ENCODE assay signal across 8 mouse cellular contexts in genomic region chr4:43656339-43657109, GRCm38 (mm10). TPM values are rescaled to one million over a fixed set of nuclear protein-coding genes. Genes with fewer than 3 reads are reported as not detected.
A peak's percentile ranks its signal among the peaks of the same experiment; 100 is the strongest.
DNase-seq lines count a peak whose midpoint lies in the region; ATAC-seq and TF ChIP-seq lines count a peak whose summit lies in the region.

Gene Hint2 (minus strand): TSS chr4:43656466.

- peak within 1 kb of the TSS; percentile 91 for H3K27ac ChIP-seq in forebrain, embryonic 12.5 days
- H3K27ac ChIP-seq in heart, postnatal 0 days (ENCODE audit: low read depth): peak within 1 kb of the TSS; percentile 98
- H3K27ac ChIP-seq in liver, embryonic 16.5 days (ENCODE audit: low read length): peak within 1 kb of the TSS; percentile 89
- peak within 1 kb of the TSS; percentile 93 for H3K27ac ChIP-seq in neural tube, embryonic 13.5 days (replicated peaks)
- peak within 1 kb of the TSS; percentile 67 for H3K27ac ChIP-seq in testis, adult 2 months (ENCODE audit: control insufficient read depth, insufficient read depth, low read depth, low read length)

- H3K36me3 ChIP-seq in E14TG2a.4 (ENCODE audit: insufficient read depth, low read length): no peaks in the 10 kb centered on the region
- peaks cover 2% of the 10 kb centered on the region; the same call in 1 of the 2 replicates for H3K36me3 ChIP-seq in forebrain, embryonic 12.5 days (replicated peaks)
- H3K36me3 ChIP-seq in heart, postnatal 0 days (replicated peaks; ENCODE audit: control insufficient read depth, insufficient read depth, low read length): no peaks in the 10 kb centered on the region
- no peaks in the 10 kb centered on the region for H3K36me3 ChIP-seq in liver, embryonic 16.5 days (ENCODE audit: control insufficient read depth, insufficient read depth)
- H3K36me3 ChIP-seq in neural tube, embryonic 13.5 days: 0 out of 2 replicates have a peak, but pooled peaks cover 5% of the 10 kb centered on the region
- no peaks in the 10 kb centered on the region for H3K36me3 ChIP-seq in testis, adult 2 months (ENCODE audit: control insufficient read depth, insufficient read depth, low read length)

- peak; percentile 93 for DNase-seq in c-Kit-positive CD71-positive TER-119-positive erythroid progenitor cells, embryonic 14.5 days (ENCODE audit: low spot score)
- peak; percentile 99 for DNase-seq in heart, postnatal 0 days (ENCODE audit: low spot score)
- peak; percentile 92 to 96 for DNase-seq in kidney, postnatal 4 days

- H3K4me1 ChIP-seq in E14TG2a.4 (replicated peaks; ENCODE audit: low read depth, low read length): peaks cover 45% of the 10 kb centered on the region
- H3K4me1 ChIP-seq in forebrain, embryonic 12.5 days: peaks cover 18% of the 10 kb centered on the region
- peaks cover 8% of the 10 kb centered on the region for H3K4me1 ChIP-seq in heart, postnatal 0 days (ENCODE audit: control insufficient read depth, insufficient read depth)
- peaks cover 14% of the 10 kb centered on the region for H3K4me1 ChIP-seq in liver, embryonic 16.5 days (ENCODE audit: control insufficient read depth, low read depth, low read length)
- H3K4me1 ChIP-seq in neural tube, embryonic 13.5 days (replicated peaks): peaks cover 26% of the 10 kb centered on the region
- H3K4me1 ChIP-seq in testis, adult 2 months (ENCODE audit: control insufficient read depth, insufficient read depth, low read length): peaks cover 16% of the 10 kb centered on the region

- H3K9ac ChIP-seq in forebrain, embryonic 12.5 days: peak within 1 kb of the TSS; percentile 81
- H3K9ac ChIP-seq in heart, postnatal 0 days (replicated peaks; ENCODE audit: low read depth, low read length): peak within 1 kb of the TSS; percentile 87
- peak within 1 kb of the TSS; percentile 91 for H3K9ac ChIP-seq in liver, embryonic 16.5 days (ENCODE audit: low read depth, low read length)
- peak within 1 kb of the TSS; percentile 80 for H3K9ac ChIP-seq in neural tube, embryonic 13.5 days

- peak within 1 kb of the TSS; percentile 73 for H3K4me2 ChIP-seq in forebrain, embryonic 12.5 days
- H3K4me2 ChIP-seq in heart, postnatal 0 days (ENCODE audit: low read depth, low read length): peak within 1 kb of the TSS; percentile 82
- peak within 1 kb of the TSS; percentile 82 for H3K4me2 ChIP-seq in liver, embryonic 16.5 days (ENCODE audit: low read depth, low read length)
- H3K4me2 ChIP-seq in neural tube, embryonic 13.5 days: peak within 1 kb of the TSS; percentile 81

- no peaks in the 10 kb centered on the region for H3K9me3 ChIP-seq in E14TG2a.4 (ENCODE audit: low read length)
- no peaks in the 10 kb centered on the region for H3K9me3 ChIP-seq in forebrain, embryonic 12.5 days
- H3K9me3 ChIP-seq in heart, postnatal 0 days (replicated peaks; ENCODE audit: control insufficient read depth, low read length): no peaks in the 10 kb centered on the region
- H3K9me3 ChIP-seq in liver, embryonic 16.5 days (replicated peaks; ENCODE audit: control insufficient read depth, low read length): no peaks in the 10 kb centered on the region
- no peaks in the 10 kb centered on the region for H3K9me3 ChIP-seq in neural tube, embryonic 13.5 days

- no peak for TF ChIP-seq CTCF in E14TG2a.4 (conservative IDR thresholded peaks at IDR 0.05; ENCODE audit: low read length)
- no peak for TF ChIP-seq CTCF in heart, postnatal 0 days (IDR thresholded peaks at IDR 0.05; ENCODE audit: low read depth)
- TF ChIP-seq CTCF in testis, adult 2 months (IDR thresholded peaks at IDR 0.05; ENCODE audit: control insufficient read depth, insufficient read depth, insufficient replicate concordance, low read depth, low read length): no peak

- TF ChIP-seq EP300 in heart, postnatal 0 days (IDR thresholded peaks at IDR 0.05; ENCODE audit: low read depth): no peak

- WGBS in forebrain, embryonic 12.5 days: 1% methylated on average over 33 of the region's 34 CpGs
- WGBS in heart, postnatal 0 days: 1% methylated on average over 34 of the region's 34 CpGs
- WGBS in liver, embryonic 16.5 days (ENCODE audit: insufficient replicate concordance): 2% methylated on average over 34 of the region's 34 CpGs
- 1% methylated on average over 34 of the region's 34 CpGs for WGBS in neural tube, embryonic 13.5 days

- peak within 1 kb of the TSS; percentile 94 for H3K4me3 ChIP-seq in E14TG2a.4 (replicated peaks; ENCODE audit: low read length)
- peak within 1 kb of the TSS; percentile 72 for H3K4me3 ChIP-seq in forebrain, embryonic 12.5 days (replicated peaks)
- peak within 1 kb of the TSS; percentile 97 for H3K4me3 ChIP-seq in heart, postnatal 0 days (ENCODE audit: low read depth, low read length)
- H3K4me3 ChIP-seq in liver, embryonic 16.5 days (ENCODE audit: low read depth, low read length): peak within 1 kb of the TSS; percentile 90
- peak within 1 kb of the TSS; percentile 61 for H3K4me3 ChIP-seq in neural tube, embryonic 13.5 days
- H3K4me3 ChIP-seq in testis, adult 2 months (ENCODE audit: control insufficient read depth, low read depth, low read length): peak within 1 kb of the TSS; percentile 93

- ATAC-seq in forebrain, embryonic 12.5 days (ENCODE audit: low FRiP score): peak; percentile 96
- peak; percentile 96 for ATAC-seq in heart, postnatal 0 days (ENCODE audit: insufficient read depth, low read depth)
- peak; percentile 95 for ATAC-seq in liver, embryonic 16.5 days (ENCODE audit: low read depth)
- peak; percentile 97 for ATAC-seq in neural tube, embryonic 13.5 days (ENCODE audit: low read depth)

- peaks cover 20% of the 10 kb centered on the region for H3K27me3 ChIP-seq in E14TG2a.4 (ENCODE audit: insufficient read depth, low read length)
- peaks cover 6% of the 10 kb centered on the region for H3K27me3 ChIP-seq in forebrain, embryonic 12.5 days
- H3K27me3 ChIP-seq in heart, postnatal 0 days (ENCODE audit: control insufficient read depth, insufficient read depth, low read length): no peaks in the 10 kb centered on the region
- peaks cover 4% of the 10 kb centered on the region; the same call in 1 of the 2 replicates for H3K27me3 ChIP-seq in liver, embryonic 16.5 days (ENCODE audit: control insufficient read depth, insufficient read depth, low read depth, low read length)
- H3K27me3 ChIP-seq in neural tube, embryonic 13.5 days: peaks cover 19% of the 10 kb centered on the region
- H3K27me3 ChIP-seq in testis, adult 2 months (ENCODE audit: control insufficient read depth, insufficient read depth, low read length): no peaks in the 10 kb centered on the region

- TF ChIP-seq POLR2A in testis, adult 2 months (IDR thresholded peaks at IDR 0.05; ENCODE audit: control insufficient read depth, low read depth, low read length): peak; percentile 86

RNA-seq across cellular contexts. Expression of gene Hint2, which starts in this region (rescaled TPM):
- polyA plus RNA-seq in forebrain, embryonic 12.5 days (2016; fragmentation: Nextera tagmentation; extraction: Ambion mirVana): 69.5 and 71.2 TPM in 2 replicates
- total RNA-seq in heart, postnatal 0 days (2014; rRNA removed; ENCODE audit: low replicate concordance): 358 and 378 TPM in 2 replicates
- 322 and 361 TPM in 2 replicates for polyA plus RNA-seq in heart, postnatal 0 days (2015; fragmentation: Nextera tagmentation; extraction: Ambion mirVana)
- 63.9 and 68.5 TPM in 2 replicates for polyA plus RNA-seq in liver, embryonic 16.5 days (2015; fragmentation: Nextera tagmentation; extraction: Ambion mirVana)
- 76.8 and 84.9 TPM in 2 replicates for polyA plus RNA-seq in neural tube, embryonic 13.5 days (2015; fragmentation: Nextera tagmentation; extraction: Ambion mirVana)
- 11.6 and 14.3 TPM in 2 replicates for polyA plus RNA-seq in testis, adult 2 months (2012; rRNA removed)

Comparison
In these comparisons a context has a peak if more than half of its experiments do, and no peak if none do; other contexts are left out.
1. Peak in every context shown above with its lines: DNase-seq, ATAC-seq, H3K4me3 ChIP-seq and H3K27ac ChIP-seq.